Mouse (Mus musculus) layer of hippocampus, adult 2 months (tissue): ENCODE measurements around the gene Stpg3. TPM values are rescaled to one million over a fixed set of nuclear protein-coding genes. Genes with fewer than 3 reads are reported as not detected.

ENCODE experiments used
- DNase-seq, 2 experiments: peaks; one replicate each; pipeline ENCODE4 v3.0.0; 2022; ENCODE audit warnings: low spot score in 2 of 2
- H3K27ac ChIP-seq: fragments of 200-600 bp; 2 replicates; pipeline ENCODE4 v1.8.1; 2022
- H3K4me3 ChIP-seq: fragments of 200-600 bp; 2 replicates; pipeline ENCODE4 v1.8.1; 2022; ENCODE audit warnings: mild to moderate bottlenecking
- CTCF ChIP-seq: fragments of 200-600 bp; conservative IDR thresholded peaks from 2 replicates; pipeline ENCODE4 v1.8.1; 2022; ENCODE audit warnings: antibody characterized with exemption, mild to moderate bottlenecking, moderate library complexity
- total RNA-seq, 2 experiments: library from RNA; stranded (reverse); gene quantifications; 2 replicates each; pipeline ENCODE4 v1.2.3; 2021

Gene Stpg3
- total RNA-seq, 2 experiments from 2014 or later, result 0.33 TPM; not detected in 1

DNA sequence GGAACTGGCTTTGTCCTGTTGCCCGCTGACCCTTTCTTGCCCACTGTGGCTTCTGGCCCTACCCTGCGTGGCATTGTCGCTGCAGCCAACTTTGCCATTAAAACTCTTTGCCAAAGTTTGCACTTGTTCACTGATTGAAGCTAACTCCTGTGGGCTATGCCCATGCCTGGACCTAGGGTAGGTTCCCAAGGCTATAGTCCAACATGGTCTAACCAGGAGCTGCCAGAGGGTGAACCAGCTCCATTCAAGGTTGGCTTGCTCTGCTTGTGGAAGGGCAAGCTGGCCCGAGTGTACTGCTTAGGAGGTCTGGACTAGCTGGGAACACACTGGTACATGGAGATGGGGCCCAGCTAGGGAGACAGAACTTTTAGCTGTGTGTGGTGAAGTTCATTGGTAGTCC is 29.7 kb upstream of the Stpg3 start:
- no peak for DNase-seq
- no peak for TF ChIP-seq CTCF
- Histone ChIP-seq H3K4me3 (no peak overlapping the region), H3K27ac (no peak overlapping the region)

- no peak for DNase-seq
- H3K27ac ChIP-seq, result peak overlapping the region; percentile 93; the same call in 1 of the 2 replicates
- TF ChIP-seq CTCF, result no peak
Measured at GRCm38 (mm10) chr2:25243342-25243741, 28.9 kb upstream of the Stpg3 start.

GRCm38 (mm10) chr2:25242101-25242506 is 27.7 kb upstream of the Stpg3 start, which contains the start of the genes Rnf208 and Cysrt1:
Gene Rnf208 (plus strand): TSS chr2:25242255.
Gene Cysrt1 (minus strand): TSS chr2:25242452.
- TF ChIP-seq CTCF, result no peak
- H3K4me3 ChIP-seq, result peak within 1 kb of the TSS; percentile 70
- DNase-seq, result no peak

More at GRCm38 (mm10) chr2:25243342-25243741, 28.9 kb upstream of the Stpg3 start:
- peak overlapping the region; percentile 70 for H3K4me3 ChIP-seq

DNA sequence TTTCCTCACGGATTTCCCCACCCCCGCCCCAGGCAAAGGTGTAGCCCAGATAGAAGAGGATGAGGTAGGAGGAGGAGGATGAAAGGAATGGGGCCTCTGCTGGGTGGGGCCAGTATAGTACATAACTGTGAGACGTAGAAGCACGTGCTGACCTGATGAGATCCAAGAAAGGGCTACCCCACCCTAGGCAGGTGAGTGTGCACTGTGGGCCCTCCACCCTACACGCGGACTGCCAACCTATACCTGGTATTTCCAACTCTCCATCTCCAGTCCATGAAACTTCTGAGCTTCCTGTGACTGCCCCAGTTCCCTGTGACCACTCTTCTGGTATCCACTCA is 27.0 kb upstream of the Stpg3 start:
- DNase-seq, result no peak
- Histone ChIP-seq H3K4me3 (peak overlapping the region; percentile 70), H3K27ac (no peak overlapping the region)
- no peak for TF ChIP-seq CTCF

More at GRCm38 (mm10) chr2:25242101-25242506, 27.7 kb upstream of the Stpg3 start, which contains the start of the genes Rnf208 and Cysrt1:
- H3K27ac ChIP-seq, result peak within 1 kb of the TSS; percentile 93

GRCm38 (mm10) chr2:25240723-25241437 is 26.4 kb upstream of the Stpg3 start:
- TF ChIP-seq CTCF, result no peak
- Histone ChIP-seq H3K27ac (peak overlapping the region; percentile 50), H3K4me3 (peak overlapping the region; percentile 70)
- DNase-seq, result peak; percentile 71 to 78

- Histone ChIP-seq H3K4me3 (peak overlapping the region; percentile 70), H3K27ac (peak overlapping the region; percentile 50)
- TF ChIP-seq CTCF, result no peak
- DNase-seq, result no peak
Measured at GRCm38 (mm10) chr2:25240310-25240709, 25.9 kb upstream of the Stpg3 start.

DNA sequence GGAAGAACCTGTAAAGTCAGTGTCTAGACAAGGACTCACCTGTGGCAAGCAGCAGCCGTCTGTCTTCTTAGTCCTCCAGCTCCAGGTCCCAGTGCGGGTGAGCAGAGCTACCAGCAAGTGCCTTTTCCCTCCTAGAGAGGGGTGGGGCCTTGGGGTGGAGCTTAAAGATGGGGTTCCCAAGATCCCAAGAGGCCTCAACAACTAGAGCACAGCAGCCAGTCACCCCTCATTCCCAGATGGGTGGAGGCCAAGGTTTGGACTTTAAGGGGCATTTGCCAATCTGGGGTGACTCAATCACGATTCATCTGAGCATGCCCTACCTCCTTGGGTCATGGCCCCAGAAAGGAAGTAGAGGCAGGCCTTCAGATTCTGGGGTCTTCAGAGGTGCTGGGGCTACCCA is 25.3 kb upstream of the Stpg3 start:
- no peak for DNase-seq
- TF ChIP-seq CTCF, result no peak
- no peak overlapping the region for H3K4me3 ChIP-seq
- H3K27ac ChIP-seq, result no peak overlapping the region

DNA sequence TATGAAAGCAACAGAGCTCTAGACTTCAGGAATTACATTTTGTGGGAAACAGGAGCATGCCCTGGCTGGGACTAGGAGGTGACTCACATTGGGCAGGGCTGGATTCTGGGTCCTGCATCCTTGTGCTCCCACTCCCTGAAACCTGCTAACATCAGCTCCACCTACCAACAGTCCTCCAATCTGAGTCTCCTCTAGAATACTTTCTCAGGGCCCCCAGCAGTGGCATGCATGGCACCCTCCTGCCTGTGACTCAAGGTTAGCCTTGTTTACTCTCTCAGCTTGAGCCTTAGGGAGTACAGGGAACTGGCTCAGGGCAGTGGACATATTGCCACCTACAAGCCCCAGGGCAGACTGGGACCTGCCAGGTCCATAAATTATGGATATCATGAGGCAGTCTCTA is 23.7 kb upstream of the Stpg3 start:
- TF ChIP-seq CTCF, result no peak
- no peak for DNase-seq
- H3K4me3 ChIP-seq, result no peak overlapping the region
- H3K27ac ChIP-seq, result no peak overlapping the region

- TF ChIP-seq CTCF, result no peak
- no peak overlapping the region for H3K27ac ChIP-seq
- no peak for DNase-seq
- no peak overlapping the region for H3K4me3 ChIP-seq
Measured at GRCm38 (mm10) chr2:25237522-25237921, 23.1 kb upstream of the Stpg3 start.

DNA sequence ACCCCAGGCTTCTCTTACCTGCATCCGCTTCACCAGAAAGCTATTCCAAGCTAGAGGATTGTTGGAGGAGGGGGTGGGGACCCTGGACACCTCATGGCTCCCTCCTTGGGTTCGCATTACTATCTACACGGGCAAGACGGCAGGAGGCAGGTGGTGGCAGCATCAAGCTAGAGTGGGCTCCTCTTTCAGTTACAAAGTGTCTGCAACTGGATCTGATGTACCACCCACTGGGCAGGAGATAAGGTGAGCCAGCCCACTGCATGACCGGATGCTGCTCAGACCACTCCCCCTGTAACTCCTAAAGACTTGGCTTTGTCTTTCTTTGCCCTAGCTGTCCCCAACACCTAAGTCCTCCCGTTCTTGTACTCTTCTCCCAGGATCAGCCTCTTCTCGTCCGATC is 22.2 kb upstream of the Stpg3 start, which contains the start of gene Rnf224:
Rnf224 (minus strand) TSS at position 174 of the 400 bp plus-strand sequence.
- Histone ChIP-seq H3K27ac (no peak within 1 kb of the TSS), H3K4me3 (no peak within 1 kb of the TSS)
- DNase-seq, result no peak
- TF ChIP-seq CTCF, result no peak

GRCm38 (mm10) chr2:25234551-25235220 is 20.2 kb upstream of the Stpg3 start:
- no peak for TF ChIP-seq CTCF
- no peak overlapping the region for H3K27ac ChIP-seq
- H3K4me3 ChIP-seq, result no peak overlapping the region
- DNase-seq, result no peak

- no peak for DNase-seq
- no peak for TF ChIP-seq CTCF
- Histone ChIP-seq H3K4me3 (no peak within 1 kb of the TSS), H3K27ac (no peak within 1 kb of the TSS)
Measured at GRCm38 (mm10) chr2:25234050-25234449, 19.6 kb upstream of the Stpg3 start, which contains the start of gene Slc34a3. Gene Slc34a3 (minus strand): TSS chr2:25234364.

- no peak overlapping the region for H3K27ac ChIP-seq
- no peak overlapping the region for H3K4me3 ChIP-seq
- no peak for TF ChIP-seq CTCF
- no peak for DNase-seq
Measured at GRCm38 (mm10) chr2:25233421-25233820, 19.0 kb upstream of the Stpg3 start.

DNA sequence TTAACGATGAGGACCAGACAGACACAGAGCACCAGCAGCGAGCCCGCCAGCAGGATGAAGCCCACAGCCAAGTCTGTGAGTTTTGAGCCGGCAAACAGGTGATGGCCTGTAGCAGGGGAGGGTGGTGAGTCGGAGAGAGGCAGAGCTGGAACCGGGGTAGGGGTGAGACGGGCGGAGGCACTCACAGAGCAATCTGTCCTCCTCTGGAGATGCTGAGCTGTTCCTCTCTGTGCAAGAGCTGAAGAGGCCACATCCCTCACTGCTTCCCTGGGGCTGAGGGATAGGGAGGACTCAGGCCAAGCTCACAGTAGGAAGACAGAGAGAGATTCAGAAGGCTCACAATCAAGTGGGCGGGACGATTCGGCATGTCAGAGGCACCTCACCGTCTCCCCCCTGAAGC is 16.6 kb upstream of the Stpg3 start:
- no peak overlapping the region for H3K4me3 ChIP-seq
- no peak for DNase-seq
- TF ChIP-seq CTCF, result no peak
- no peak overlapping the region for H3K27ac ChIP-seq
